Mouse (Mus musculus) kidney, embryonic 14.5 days (tissue): ENCODE results near the gene Slc25a15. TPM values are rescaled to one million over a fixed set of nuclear protein-coding genes. Genes with fewer than 3 reads are reported as not detected.

Experiments used
- ATAC-seq: fragments of 200-750 bp; cut with Nextera tagmentation; 2 replicates; pipeline ENCODE4 v1.8.0; 2017; ENCODE audit warnings: moderate number of reproducible peaks, mild to moderate bottlenecking, moderate TSS enrichment, moderate library complexity; ENCODE audit not compliant: low FRiP score, low TSS enrichment
- H3K27ac ChIP-seq: fragments of 300-500 bp; sonication (generic); 2 replicates; pipeline ENCODE4 v1.5.1; 2014; ENCODE audit warnings: low read depth, mild to moderate bottlenecking, low read length, moderate library complexity, mixed read lengths
- H3K27me3 ChIP-seq: fragments of 300-500 bp; sonication (generic); 2 replicates; pipeline ENCODE4 v1.6.1; 2014; ENCODE audit warnings: mild to moderate bottlenecking, low read length; ENCODE audit not compliant: control insufficient read depth, insufficient read depth
- H3K36me3 ChIP-seq: fragments of 300-500 bp; sonication (generic); 2 replicates; pipeline ENCODE4 v1.6.1; 2014; ENCODE audit warnings: low read length, mixed read lengths; ENCODE audit not compliant: control insufficient read depth, insufficient read depth
- H3K4me1 ChIP-seq: fragments of 300-500 bp; sonication (generic); 2 replicates; pipeline ENCODE4 v1.6.1; 2014; ENCODE audit warnings: low read length, mixed read lengths; ENCODE audit not compliant: control insufficient read depth, insufficient read depth
- H3K4me2 ChIP-seq: fragments of 300-500 bp; sonication (generic); replicated peaks from 2 replicates; pipeline ENCODE4 v1.6.1; 2014; ENCODE audit warnings: low read depth, mild to moderate bottlenecking, low read length
- H3K4me3 ChIP-seq: fragments of 300-500 bp; sonication (generic); 2 replicates; pipeline ENCODE4 v1.5.1; 2014; ENCODE audit warnings: mild to moderate bottlenecking, low read length
- H3K9ac ChIP-seq: fragments of 300-500 bp; sonication (generic); 2 replicates; pipeline ENCODE4 v1.6.1; 2014; ENCODE audit warnings: low read depth, mild to moderate bottlenecking, low read length, moderate library complexity
- H3K9me3 ChIP-seq: fragments of 300-500 bp; sonication (generic); 2 replicates; pipeline ENCODE4 v1.6.1; 2016; ENCODE audit warnings: low read length; ENCODE audit not compliant: control insufficient read depth
- WGBS: fragments of 180-500 bp; shearing (Covaris S2); extraction: QIAGEN DNeasy Blood & Tissue Kit; methylation state at CpG from one replicate; pipeline ENCODE4 v1.1.7; 2014; 5-methylcytosine and 5-hydroxymethylcytosine counted together
- polyA plus RNA-seq: library from polyadenylated mRNA; unstranded; fragments of >200 nt; fragmentation: Nextera tagmentation; extraction: Ambion mirVana; gene quantifications from 2 replicates; pipeline ENCODE4 v1.2.1, GENCODE M21; 2014

Gene Slc25a15
- polyA plus RNA-seq, result 12.1 and 20.0 TPM in 2 replicates

DNA sequence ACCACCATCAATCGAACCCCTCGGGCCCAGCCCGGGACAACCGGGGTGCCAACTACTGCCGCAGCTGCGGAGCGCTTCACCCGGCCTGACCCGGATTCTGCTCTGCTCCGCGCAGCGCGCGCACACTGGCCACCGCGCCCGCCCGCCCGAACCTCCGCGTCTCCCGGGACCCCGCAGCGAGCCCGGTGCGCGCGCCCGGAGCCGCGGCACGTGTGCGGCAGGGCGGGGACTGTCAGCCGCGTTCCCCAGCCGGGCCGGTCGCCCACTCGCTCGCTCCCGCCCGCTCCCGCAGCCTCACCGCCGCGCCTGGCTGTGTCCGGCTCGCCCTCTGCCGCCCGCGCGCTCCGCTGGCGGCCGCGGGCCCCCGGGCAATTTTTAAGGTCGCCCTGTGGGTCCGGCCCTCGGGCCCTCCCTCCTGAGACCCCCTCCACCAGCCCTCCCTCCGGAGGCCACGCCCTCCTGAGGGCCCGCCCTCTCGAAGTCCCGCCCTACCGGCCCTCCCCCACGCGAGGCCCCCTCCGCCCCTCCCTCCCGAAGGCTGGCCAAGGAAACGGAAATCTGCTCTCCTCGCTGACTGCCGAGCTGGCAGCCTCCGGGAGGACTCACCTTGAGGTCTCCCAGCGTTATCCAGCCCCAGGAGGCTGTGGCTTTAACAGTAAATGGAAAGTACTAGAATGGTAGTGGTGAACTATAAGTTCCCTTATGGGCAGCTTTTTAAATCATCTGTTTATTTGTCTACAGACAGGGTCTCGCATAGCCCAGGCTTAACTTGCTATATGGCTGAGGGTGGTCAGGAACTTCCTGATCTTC lies at the start of gene Slc25a15:
Gene Slc25a15 (minus strand): TSS at position 456 of the 810 bp plus-strand sequence.
- Histone ChIP-seq H3K4me1 (no peaks in the 10 kb centered on the region), H3K4me2 (peak within 1 kb of the TSS; percentile 80), H3K9ac (peak within 1 kb of the TSS; percentile 79), H3K36me3 (no peaks in the 10 kb centered on the region; the same call in 1 of the 2 replicates), H3K27ac (peak within 1 kb of the TSS; percentile 71; the same call in 1 of the 2 replicates), H3K27me3 (no peaks in the 10 kb centered on the region), H3K4me3 (peak within 1 kb of the TSS; percentile 75), H3K9me3 (no peaks in the 10 kb centered on the region)
- WGBS, result 2% methylated on average over 56 of the region's 77 CpGs
- peak; percentile 94 for ATAC-seq

DNA sequence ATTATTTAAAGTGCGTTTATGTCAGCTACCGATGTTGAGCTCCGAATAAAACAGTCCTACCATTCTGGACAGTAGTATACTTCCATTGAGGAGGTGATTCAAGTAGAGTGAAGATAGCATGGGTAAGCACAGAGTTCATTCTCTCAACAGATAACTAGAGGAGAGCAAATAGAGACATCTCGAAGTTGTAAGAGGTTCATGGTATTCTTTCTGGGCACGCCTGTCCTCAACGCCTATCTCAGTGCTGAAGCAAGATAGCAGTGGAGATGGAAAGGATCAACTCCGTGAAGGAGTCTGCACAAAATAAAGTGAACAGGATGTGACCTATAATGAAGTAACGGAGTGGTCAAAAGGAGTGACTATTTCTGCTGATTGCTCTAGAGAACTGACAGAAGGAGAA lies 13.6 kb upstream of the Slc25a15 start:
- Histone ChIP-seq H3K4me1 (peaks cover 10% of the 10 kb centered on the region), H3K27me3 (no peaks in the 10 kb centered on the region), H3K27ac (no peak overlapping the region)

DNA sequence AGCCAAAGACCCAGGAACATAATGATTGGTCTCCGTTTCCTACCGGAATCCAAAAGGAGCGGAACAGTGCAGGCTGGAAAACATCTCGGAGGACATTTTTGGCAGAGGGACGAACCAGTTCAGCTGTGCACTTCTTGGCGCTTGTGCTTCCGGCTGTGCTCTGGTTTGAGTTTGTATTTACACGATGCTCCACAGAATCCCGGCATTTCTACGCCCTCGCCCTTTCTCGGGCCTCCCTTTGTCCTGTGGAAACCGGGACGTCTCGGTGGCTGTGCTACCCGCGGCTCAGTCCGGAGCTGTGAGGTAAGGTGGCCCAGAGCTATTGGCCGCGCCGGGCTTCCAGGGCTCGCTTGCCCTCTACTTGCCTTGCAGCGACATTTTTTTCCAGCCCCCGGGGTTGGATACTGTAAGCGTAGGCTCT lies 12.9 kb upstream of the Slc25a15 start, which contains the start of gene Mrps31:
Gene Mrps31 (plus strand): TSS at position 80 of the 421 bp plus-strand sequence.
- H3K4me2 ChIP-seq, result peak within 1 kb of the TSS; percentile 71
- H3K9me3 ChIP-seq, result no peaks in the 10 kb centered on the region
- H3K4me1 ChIP-seq, result peaks cover 10% of the 10 kb centered on the region
- peak; percentile 96 for ATAC-seq
- H3K27me3 ChIP-seq, result no peaks in the 10 kb centered on the region
- WGBS, result under 1% methylated on average over 25 of the region's 25 CpGs
- peak within 1 kb of the TSS; percentile 15; the same call in 1 of the 2 replicates for H3K27ac ChIP-seq
- peak within 1 kb of the TSS; percentile 89 for H3K9ac ChIP-seq
- H3K36me3 ChIP-seq, result peaks cover 10% of the 10 kb centered on the region; the same call in 1 of the 2 replicates
- H3K4me3 ChIP-seq, result peak within 1 kb of the TSS; percentile 81

More for the DNA sequence above, 13.6 kb upstream of the Slc25a15 start:
- no peak for ATAC-seq
- peak overlapping the region; percentile 81 for H3K4me3 ChIP-seq
- peak overlapping the region; percentile 89 for H3K9ac ChIP-seq
- H3K9me3 ChIP-seq, result no peaks in the 10 kb centered on the region
- WGBS, result 22% methylated on average over 8 of the region's 8 CpGs
- peak overlapping the region; percentile 71 for H3K4me2 ChIP-seq
- H3K36me3 ChIP-seq, result peaks cover 13% of the 10 kb centered on the region; the same call in 1 of the 2 replicates

DNA sequence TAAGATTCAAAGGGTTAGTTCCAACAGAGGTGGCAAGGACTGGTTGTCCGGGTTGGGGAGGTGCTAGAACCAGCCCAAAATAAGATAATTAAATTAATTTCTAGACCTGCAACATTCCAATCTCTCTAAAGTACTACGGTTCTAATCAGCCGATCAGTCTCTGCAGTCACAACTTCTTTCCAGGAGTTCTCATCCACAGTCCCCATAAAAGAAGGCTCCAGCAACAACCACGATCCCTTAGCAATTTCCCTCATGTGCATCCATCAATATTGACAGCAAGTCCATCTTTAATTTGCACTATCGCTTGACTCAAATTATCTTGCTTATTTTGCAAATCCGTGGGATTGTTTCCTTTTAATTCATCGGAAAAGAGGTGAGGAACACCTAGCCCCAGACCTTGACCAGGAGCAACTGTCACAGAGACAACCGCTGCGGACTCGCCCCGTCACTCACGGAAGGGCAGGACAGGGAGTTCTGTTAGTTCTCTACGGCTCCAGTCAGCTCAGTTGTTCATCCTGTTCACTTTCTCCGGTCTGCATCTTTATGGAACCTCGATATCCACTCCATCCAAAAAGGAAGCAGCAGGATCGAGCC lies 12.4 kb upstream of the Slc25a15 start:
- no peak; the same call in 1 of the 2 replicates for ATAC-seq
- WGBS, result 15% methylated on average over 16 of the region's 16 CpGs
- Histone ChIP-seq H3K4me1 (peaks cover 10% of the 10 kb centered on the region), H3K4me2 (peak overlapping the region; percentile 66), H3K9ac (peak overlapping the region; percentile 89), H3K9me3 (no peaks in the 10 kb centered on the region), H3K4me3 (peak overlapping the region; percentile 81), H3K27ac (no peak overlapping the region), H3K27me3 (no peaks in the 10 kb centered on the region), H3K36me3 (peaks cover 6% of the 10 kb centered on the region; the same call in 1 of the 2 replicates)

DNA sequence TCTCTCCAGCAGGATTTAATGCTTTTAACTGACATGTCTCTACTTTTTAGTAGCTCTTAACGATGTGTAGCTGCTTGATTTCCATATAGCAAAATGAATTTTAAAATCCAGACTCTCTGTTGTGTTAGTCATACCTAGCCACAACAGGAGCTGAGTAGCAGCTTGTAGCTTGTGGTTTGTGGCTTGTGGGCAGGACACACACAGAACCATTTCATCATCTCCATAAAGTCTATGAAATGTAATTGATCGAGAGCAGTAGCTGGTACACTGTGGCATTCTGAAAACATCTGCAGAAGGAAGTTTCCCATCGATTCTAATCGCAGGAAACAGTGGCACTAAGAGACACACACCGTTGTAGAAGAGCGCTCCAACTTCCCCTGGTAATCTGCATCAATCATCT lies 7.3 kb upstream of the Slc25a15 start:
- H3K27me3 ChIP-seq, result no peaks in the 10 kb centered on the region
- no peaks in the 10 kb centered on the region for H3K36me3 ChIP-seq
- H3K9ac ChIP-seq, result no peak overlapping the region
- peaks cover 2% of the 10 kb centered on the region; the same call in 1 of the 2 replicates for H3K4me1 ChIP-seq
- no peak overlapping the region for H3K4me3 ChIP-seq
- H3K9me3 ChIP-seq, result no peaks in the 10 kb centered on the region
- ATAC-seq, result no peak
- no peak overlapping the region for H3K4me2 ChIP-seq
- no peak overlapping the region for H3K27ac ChIP-seq
- 75% methylated on average over 6 of the region's 6 CpGs for WGBS

DNA sequence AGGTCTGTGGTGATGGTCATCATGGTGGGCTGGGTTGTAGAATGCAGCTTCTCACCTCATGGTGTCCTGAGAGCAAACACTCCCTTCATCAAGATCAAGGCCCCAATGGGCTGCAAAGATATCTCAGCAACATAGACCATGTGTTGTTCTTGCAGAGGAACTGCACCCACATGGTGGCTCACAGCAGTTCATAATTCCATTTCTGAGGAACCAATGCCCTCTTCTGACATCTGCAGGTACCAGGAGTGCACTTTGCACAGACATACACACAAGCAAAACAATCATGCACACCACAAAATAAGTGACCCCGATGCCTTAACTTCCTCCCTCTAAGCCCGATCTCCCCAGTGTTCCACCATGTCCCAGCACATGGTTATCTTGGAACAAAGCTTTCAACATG lies 4.8 kb upstream of the Slc25a15 start:
- WGBS, result 95% methylated on average over 2 of the region's 2 CpGs
- no peak overlapping the region for H3K4me2 ChIP-seq
- no peaks in the 10 kb centered on the region for H3K9me3 ChIP-seq
- ATAC-seq, result no peak
- no peaks in the 10 kb centered on the region for H3K36me3 ChIP-seq
- no peak overlapping the region for H3K9ac ChIP-seq
- H3K27ac ChIP-seq, result no peak overlapping the region
- H3K4me3 ChIP-seq, result no peak overlapping the region
- H3K4me1 ChIP-seq, result no peaks in the 10 kb centered on the region
- H3K27me3 ChIP-seq, result no peaks in the 10 kb centered on the region

DNA sequence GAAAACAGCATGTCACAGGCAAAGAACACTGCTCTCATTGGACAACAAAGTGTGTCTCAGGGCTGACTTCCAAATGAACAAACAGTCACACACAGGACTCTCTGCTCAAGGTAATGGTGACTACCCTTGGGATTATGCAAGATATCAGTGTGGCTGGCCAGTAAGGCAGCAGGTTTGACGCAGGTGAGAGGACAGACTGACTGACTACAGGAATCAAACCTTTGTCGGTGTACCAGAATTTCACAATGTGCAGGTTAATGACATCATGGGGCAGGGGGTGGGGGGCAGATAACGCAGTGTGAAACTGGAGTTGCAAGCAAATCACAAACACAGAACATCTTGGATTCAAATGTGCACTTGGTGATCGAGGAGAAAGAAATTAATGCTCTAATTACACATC lies 2.2 kb upstream of the Slc25a15 start:
- Histone ChIP-seq H3K9ac (no peak overlapping the region), H3K27me3 (no peaks in the 10 kb centered on the region), H3K4me1 (no peaks in the 10 kb centered on the region), H3K9me3 (no peaks in the 10 kb centered on the region), H3K4me2 (no peak overlapping the region), H3K36me3 (no peaks in the 10 kb centered on the region), H3K4me3 (no peak overlapping the region), H3K27ac (no peak overlapping the region)
- WGBS, result 85% methylated on average over 4 of the region's 4 CpGs
- no peak for ATAC-seq

DNA sequence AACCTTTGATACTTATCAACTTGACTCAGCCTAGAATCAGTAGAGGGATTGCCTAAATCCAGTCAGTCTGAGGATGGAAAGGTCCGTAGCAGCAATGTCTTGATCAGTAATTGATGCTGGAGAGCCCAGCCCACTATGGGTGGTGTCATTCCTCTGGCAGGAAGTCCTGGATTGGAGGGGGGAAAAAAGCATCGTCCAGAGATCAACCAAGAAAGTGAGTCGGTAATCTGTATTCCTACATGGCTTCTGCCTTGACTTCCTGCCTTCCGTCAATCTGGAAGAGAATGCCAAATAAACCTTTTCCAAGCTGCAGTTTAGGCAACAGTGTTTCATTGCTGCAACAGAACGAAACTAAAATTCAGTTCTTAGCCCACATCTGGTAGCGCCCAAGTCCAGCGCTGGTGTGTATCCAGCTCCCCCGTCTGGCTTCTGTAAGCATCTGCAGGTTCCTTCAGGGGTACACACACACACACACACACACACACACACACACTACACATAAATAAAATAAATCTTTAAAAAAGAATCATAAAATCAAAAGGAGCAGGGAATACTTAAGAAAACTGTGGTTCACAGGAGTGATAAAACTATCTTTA lies 986 bp upstream of the Slc25a15 start:
- ATAC-seq, result no peak
- H3K4me2 ChIP-seq, result peak overlapping the region; percentile 80
- H3K9ac ChIP-seq, result 0 out of 2 replicates have a peak overlapping the region, but pooled peaks have one; percentile 79
- H3K27ac ChIP-seq, result no peak overlapping the region
- no peaks in the 10 kb centered on the region for H3K27me3 ChIP-seq
- peak overlapping the region; percentile 75 for H3K4me3 ChIP-seq
- no peaks in the 10 kb centered on the region for H3K9me3 ChIP-seq
- H3K36me3 ChIP-seq, result no peaks in the 10 kb centered on the region; the same call in 1 of the 2 replicates
- WGBS, result 83% methylated on average over 8 of the region's 8 CpGs
- H3K4me1 ChIP-seq, result no peaks in the 10 kb centered on the region
